Mouse (Mus musculus) embryonic facial prominence, embryonic 14.5 days (tissue): ENCODE results near the gene Mecp2. TPM values are rescaled to one million over a fixed set of nuclear protein-coding genes. Genes with fewer than 3 reads are reported as not detected.
A peak's percentile ranks its signal among the peaks of the same experiment; 100 is the strongest.

Experiments used
- ATAC-seq: fragments of 200-750 bp; cut with Nextera tagmentation; 2 replicates; pipeline ENCODE4 v1.8.0; 2017; ENCODE audit warnings: low read depth, moderate number of reproducible peaks, moderate TSS enrichment
- DNase-seq: peaks from one replicate; pipeline ENCODE4 v3.0.0-alpha.2; 2015; ENCODE audit warnings: low spot score
- H3K27ac ChIP-seq: fragments of 300-500 bp; sonication (generic); replicated peaks from 2 replicates; pipeline ENCODE4 v1.5.1; 2014; ENCODE audit warnings: low read depth, mild to moderate bottlenecking, low read length, moderate library complexity
- H3K27me3 ChIP-seq: fragments of 300-500 bp; sonication (generic); replicated peaks from 2 replicates; pipeline ENCODE4 v1.6.1; 2014; ENCODE audit warnings: low read length; ENCODE audit not compliant: control insufficient read depth, insufficient read depth
- H3K36me3 ChIP-seq: fragments of 300-500 bp; sonication (generic); 2 replicates; pipeline ENCODE4 v1.6.1; 2014; ENCODE audit warnings: low read length, mixed read lengths; ENCODE audit not compliant: control insufficient read depth, insufficient read depth
- H3K4me1 ChIP-seq: fragments of 300-500 bp; sonication (generic); 2 replicates; pipeline ENCODE4 v1.6.1; 2014; ENCODE audit warnings: antibody characterized with exemption, low read length; ENCODE audit not compliant: control insufficient read depth, insufficient read depth
- H3K4me2 ChIP-seq: fragments of 300-500 bp; sonication (generic); 2 replicates; pipeline ENCODE4 v1.6.1; 2014; ENCODE audit warnings: low read depth, mild to moderate bottlenecking, low read length, moderate library complexity, mixed read lengths
- H3K4me3 ChIP-seq: fragments of 300-500 bp; sonication (generic); 2 replicates; pipeline ENCODE4 v1.5.1; 2014; ENCODE audit warnings: low read depth, mild to moderate bottlenecking, low read length
- H3K9ac ChIP-seq: fragments of 300-500 bp; sonication (generic); 2 replicates; pipeline ENCODE4 v1.6.1; 2014; ENCODE audit warnings: low read depth, mild to moderate bottlenecking, low read length, moderate library complexity, mixed read lengths
- H3K9me3 ChIP-seq: fragments of 300-500 bp; sonication (generic); 2 replicates; pipeline ENCODE4 v1.6.1; 2016; ENCODE audit warnings: low read length; ENCODE audit not compliant: control insufficient read depth
- WGBS: fragments of 180-500 bp; shearing (Covaris S2); extraction: QIAGEN DNeasy Blood & Tissue Kit; methylation state at CpG from one replicate; pipeline ENCODE4 v1.1.7; 2014; 5-methylcytosine and 5-hydroxymethylcytosine counted together
- polyA plus RNA-seq: library from polyadenylated mRNA; unstranded; fragments of >200 nt; fragmentation: Nextera tagmentation; extraction: Ambion mirVana; gene quantifications from 2 replicates; pipeline ENCODE4 v1.2.1, GENCODE M21; 2014

Mecp2 gene
- polyA plus RNA-seq, 1 experiment from 2014 or later = 10.4 TPM

DNA sequence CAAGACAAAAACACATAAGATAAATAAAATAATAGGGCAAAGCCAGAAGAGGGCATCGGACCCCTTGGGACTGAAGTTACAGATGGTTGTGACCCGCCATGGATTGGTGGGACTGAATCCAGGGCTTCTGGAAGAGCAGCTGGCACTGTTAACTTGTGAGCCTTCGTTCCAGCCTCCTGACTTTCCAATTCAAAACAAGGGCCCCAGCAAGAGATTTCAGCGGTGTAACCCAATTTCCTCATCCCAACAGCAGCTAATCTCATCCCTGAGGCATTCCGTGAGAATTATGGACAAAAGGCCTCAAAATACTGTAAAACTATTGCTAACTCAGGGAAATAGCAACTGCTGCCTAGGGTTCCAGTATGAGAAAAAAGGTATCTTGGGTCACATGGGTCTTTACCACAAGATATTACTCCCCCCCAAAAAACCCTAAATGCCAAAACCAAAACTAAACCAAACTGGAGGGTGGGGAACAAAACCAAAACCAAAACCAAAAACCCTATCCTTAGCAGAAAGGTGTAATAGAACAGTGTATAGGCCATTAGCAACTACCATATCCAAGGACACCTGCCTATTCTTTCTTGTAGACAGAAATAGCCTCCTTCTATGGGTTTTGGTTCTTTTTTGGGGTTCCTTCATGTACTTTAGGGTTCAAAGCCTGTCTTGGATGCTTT is 97.3 kb downstream of the Mecp2 start:
- 78% methylated on average over 5 of the region's 5 CpGs for WGBS
- DNase-seq = no peak
- no peaks in the 10 kb centered on the region; the same call in 1 of the 2 replicates for H3K27me3 ChIP-seq
- H3K4me3 ChIP-seq = no peak overlapping the region
- H3K9me3 ChIP-seq = no peaks in the 10 kb centered on the region
- no peak overlapping the region for H3K27ac ChIP-seq
- no peak overlapping the region for H3K9ac ChIP-seq
- H3K4me2 ChIP-seq = no peak overlapping the region
- H3K4me1 ChIP-seq = no peaks in the 10 kb centered on the region
- peaks cover 15% of the 10 kb centered on the region for H3K36me3 ChIP-seq
- ATAC-seq = no peak

GRCm38 (mm10) chrX:74030000-74030399 is 105.2 kb downstream of the Mecp2 start:
- H3K4me1 ChIP-seq = no peaks in the 10 kb centered on the region
- ATAC-seq (no peak), DNase-seq (no peak)
- H3K4me2 ChIP-seq = no peak overlapping the region
- 0 out of 2 replicates have a peak, but pooled peaks cover 4% of the 10 kb centered on the region for H3K27me3 ChIP-seq
- no peak overlapping the region for H3K4me3 ChIP-seq
- no peaks in the 10 kb centered on the region for H3K9me3 ChIP-seq
- H3K36me3 ChIP-seq = no peaks in the 10 kb centered on the region
- H3K27ac ChIP-seq = no peak overlapping the region
- 87% methylated on average over 1 of the region's 1 CpGs for WGBS
- H3K9ac ChIP-seq = no peak overlapping the region

DNA sequence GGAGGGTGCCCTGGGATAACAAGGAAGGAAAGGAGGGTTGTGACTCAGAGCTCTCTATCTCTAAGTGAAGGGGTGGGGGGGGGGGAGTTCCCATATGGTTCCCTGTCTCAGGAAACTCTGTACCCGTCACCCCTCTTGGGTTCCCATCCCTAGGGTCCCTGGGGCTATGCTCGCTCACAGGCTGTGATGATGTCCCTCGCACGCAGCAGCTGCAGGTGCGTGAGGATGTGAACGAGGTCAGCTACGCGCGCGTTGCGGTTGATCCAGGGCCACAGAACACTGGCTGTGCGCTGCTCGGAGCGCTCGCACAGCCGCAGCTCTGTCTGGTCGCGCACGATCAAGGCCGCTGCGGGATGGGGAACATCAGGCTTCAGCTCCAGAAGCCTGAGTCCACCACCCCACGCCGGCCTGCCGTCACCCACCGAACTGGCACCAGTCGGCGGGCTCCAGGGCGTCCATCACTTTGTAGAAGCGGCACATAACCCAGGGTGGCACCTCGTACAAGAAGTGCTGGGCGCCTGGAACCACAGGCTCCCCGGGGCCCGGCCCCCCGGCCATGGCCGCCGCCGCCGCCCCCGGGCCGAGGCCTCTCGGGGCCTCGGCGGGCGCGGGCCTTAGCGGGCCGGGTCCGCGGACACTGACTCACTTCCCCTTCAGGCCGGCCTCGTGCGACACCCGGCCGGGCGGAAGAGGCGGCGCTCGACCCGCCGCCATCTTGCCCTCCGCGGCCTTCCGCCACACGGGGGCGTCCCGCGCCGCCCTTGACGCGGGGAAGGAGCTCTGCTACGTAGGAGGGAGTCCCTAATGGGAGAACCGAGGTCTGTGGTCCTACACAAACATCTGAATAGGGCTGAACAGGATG is 111.7 kb downstream of the Mecp2 start, which contains the start of gene Irak1:
Gene Irak1, minus strand, starts transcription at position 731 of the 862 bp plus-strand sequence.
- no peaks in the 10 kb centered on the region for H3K9me3 ChIP-seq
- H3K4me1 ChIP-seq = 0 out of 2 replicates have a peak, but pooled peaks cover 3% of the 10 kb centered on the region
- H3K4me2 ChIP-seq = peak within 1 kb of the TSS; percentile 62
- peak within 1 kb of the TSS; percentile 80 for H3K27ac ChIP-seq
- 23% methylated on average over 38 of the region's 72 CpGs for WGBS
- DNase-seq (peak; percentile 76), ATAC-seq (peak; percentile 92)
- 0 out of 2 replicates have a peak, but pooled peaks cover 4% of the 10 kb centered on the region for H3K27me3 ChIP-seq
- 0 out of 2 replicates have a peak, but pooled peaks cover 9% of the 10 kb centered on the region for H3K36me3 ChIP-seq
- H3K4me3 ChIP-seq = peak within 1 kb of the TSS; percentile 61
- H3K9ac ChIP-seq = peak within 1 kb of the TSS; percentile 87

DNA sequence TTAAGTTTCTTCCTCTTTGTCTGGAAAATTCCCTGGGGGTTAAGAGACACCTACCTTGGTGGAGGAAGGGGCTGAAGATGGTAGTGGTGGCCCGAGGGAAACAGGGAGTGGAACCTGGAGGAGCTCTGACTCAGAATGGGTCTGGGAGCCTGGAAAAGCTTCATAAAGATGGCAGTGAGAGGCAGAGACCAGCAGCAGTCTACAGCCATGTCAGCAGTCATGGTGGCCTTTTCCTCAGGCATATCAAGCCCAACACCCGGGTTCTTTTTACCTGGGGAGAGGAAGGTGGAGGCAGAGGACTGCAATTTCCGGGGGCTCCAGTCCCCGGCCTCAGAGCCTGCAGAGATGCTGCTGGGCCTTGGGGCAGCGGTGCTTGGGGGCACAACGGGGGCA is 112.4 kb downstream of the Mecp2 start:
- 0 out of 2 replicates have a peak, but pooled peaks cover 3% of the 10 kb centered on the region for H3K4me1 ChIP-seq
- H3K27me3 ChIP-seq = 0 out of 2 replicates have a peak, but pooled peaks cover 4% of the 10 kb centered on the region
- H3K4me2 ChIP-seq = peak overlapping the region; percentile 62
- no peak for ATAC-seq
- H3K36me3 ChIP-seq = peaks cover 14% of the 10 kb centered on the region; the same call in 1 of the 2 replicates
- no peaks in the 10 kb centered on the region for H3K9me3 ChIP-seq
- no peak overlapping the region for H3K27ac ChIP-seq
- 26% methylated on average over 4 of the region's 6 CpGs for WGBS
- H3K9ac ChIP-seq = peak overlapping the region; percentile 87
- peak overlapping the region; percentile 61 for H3K4me3 ChIP-seq
- DNase-seq = no peak

GRCm38 (mm10) chrX:74014597-74014996 is 120.6 kb downstream of the Mecp2 start:
- Histone ChIP-seq H3K4me2 (no peak overlapping the region), H3K27ac (no peak overlapping the region), H3K9me3 (no peaks in the 10 kb centered on the region), H3K4me3 (no peak overlapping the region), H3K4me1 (no peaks in the 10 kb centered on the region), H3K36me3 (peaks cover 28% of the 10 kb centered on the region), H3K27me3 (no peaks in the 10 kb centered on the region), H3K9ac (no peak overlapping the region)
- no peak for ATAC-seq
- DNase-seq = no peak
- 87% methylated on average over 1 of the region's 1 CpGs for WGBS

DNA sequence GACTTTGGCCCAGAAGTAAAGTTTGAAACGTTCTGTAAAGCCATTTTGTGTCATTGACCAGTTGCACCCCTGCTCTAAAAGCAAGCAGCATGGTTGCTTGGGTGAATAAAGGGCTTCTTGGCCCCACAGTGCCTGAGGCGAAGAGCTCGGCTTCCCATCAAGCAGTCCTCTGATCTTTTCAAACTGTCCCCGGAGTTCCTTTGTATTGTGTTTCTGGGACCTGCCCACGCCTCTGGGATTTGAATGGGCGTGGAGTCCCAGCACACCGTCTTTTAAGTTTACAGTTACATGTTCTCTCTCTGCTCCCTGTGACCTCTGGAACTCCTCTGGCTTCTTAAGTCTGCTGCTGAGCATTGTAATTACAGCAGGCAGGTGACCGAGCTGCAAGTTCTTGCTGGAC is 127.1 kb downstream of the Mecp2 start:
- no peaks in the 10 kb centered on the region for H3K9me3 ChIP-seq
- DNase-seq (no peak), ATAC-seq (no peak)
- H3K4me3 ChIP-seq = no peak overlapping the region
- 26% methylated on average over 8 of the region's 8 CpGs for WGBS
- no peaks in the 10 kb centered on the region for H3K36me3 ChIP-seq
- H3K4me1 ChIP-seq = no peaks in the 10 kb centered on the region
- H3K9ac ChIP-seq = no peak overlapping the region
- H3K4me2 ChIP-seq = no peak overlapping the region
- no peaks in the 10 kb centered on the region for H3K27me3 ChIP-seq
- no peak overlapping the region for H3K27ac ChIP-seq

DNA sequence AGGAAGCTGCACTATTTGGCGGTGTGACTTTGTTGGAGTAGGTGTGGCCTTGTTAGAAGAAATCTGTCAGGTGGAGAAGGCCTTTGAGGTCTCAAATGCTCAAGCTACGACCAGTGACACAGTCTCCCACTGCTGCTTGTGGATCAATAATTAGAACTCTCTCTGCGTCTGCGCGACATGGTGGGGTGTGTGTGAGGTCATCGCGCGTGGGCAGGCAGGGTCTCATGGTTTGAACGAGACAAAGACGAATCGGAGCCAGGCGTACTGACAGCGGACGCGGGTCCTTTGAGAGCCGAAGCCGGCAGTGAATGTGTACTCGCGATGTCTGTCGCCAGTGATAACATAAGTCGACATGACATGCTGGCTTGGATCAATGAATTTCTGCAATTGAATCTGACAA is 128.8 kb downstream of the Mecp2 start:
- Histone ChIP-seq H3K36me3 (no peaks in the 10 kb centered on the region), H3K9ac (no peak overlapping the region), H3K4me3 (no peak overlapping the region), H3K4me2 (no peak overlapping the region), H3K4me1 (no peaks in the 10 kb centered on the region), H3K9me3 (no peaks in the 10 kb centered on the region), H3K27me3 (no peaks in the 10 kb centered on the region), H3K27ac (no peak overlapping the region)
- 82% methylated on average over 21 of the region's 21 CpGs for WGBS
- ATAC-seq (no peak), DNase-seq (no peak)

GRCm38 (mm10) chrX:74003644-74004043 is 131.5 kb downstream of the Mecp2 start:
- no peaks in the 10 kb centered on the region for H3K36me3 ChIP-seq
- DNase-seq = no peak
- H3K9ac ChIP-seq = no peak overlapping the region
- ATAC-seq = no peak
- no peaks in the 10 kb centered on the region for H3K27me3 ChIP-seq
- no peaks in the 10 kb centered on the region for H3K9me3 ChIP-seq
- H3K4me2 ChIP-seq = no peak overlapping the region
- H3K4me3 ChIP-seq = no peak overlapping the region
- 68% methylated on average over 2 of the region's 2 CpGs for WGBS
- H3K4me1 ChIP-seq = no peaks in the 10 kb centered on the region
- H3K27ac ChIP-seq = no peak overlapping the region
